Mouse (Mus musculus): ENCODE data around the gene Elp6.

Elp6 gene

DNA sequence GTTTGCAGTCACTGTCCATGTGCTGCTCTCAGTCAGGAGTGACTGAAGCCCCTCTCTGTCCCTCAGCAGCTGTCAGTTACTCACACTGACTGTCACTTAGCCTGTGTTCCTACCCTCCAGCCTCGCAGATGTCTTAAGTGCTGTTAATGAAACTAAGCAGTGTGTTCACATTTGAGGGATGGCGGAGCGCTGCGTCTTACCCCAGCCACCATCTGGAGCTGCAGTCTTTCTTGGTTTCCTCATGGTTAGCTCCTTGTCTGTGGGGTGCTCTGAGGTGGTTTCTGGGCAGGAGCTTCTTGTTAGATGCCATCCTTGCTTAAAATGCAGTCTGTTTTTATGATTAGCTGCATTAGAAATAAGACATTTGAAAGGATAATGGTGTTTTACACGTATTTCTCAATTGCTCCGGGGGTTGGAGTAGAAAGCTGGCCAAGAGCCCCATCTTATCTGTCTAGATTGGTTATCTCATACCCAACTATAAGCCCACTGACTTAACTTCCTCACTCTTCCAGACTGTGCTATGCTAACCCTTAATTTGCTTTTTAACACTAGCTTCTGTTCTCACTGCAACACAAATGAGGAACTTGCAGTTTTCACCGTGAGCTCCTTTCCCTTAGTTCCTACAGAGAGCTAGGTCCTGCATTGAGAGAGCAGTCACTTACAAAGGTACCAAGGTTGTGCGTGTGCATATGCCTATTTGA, 47.1 kb downstream of the Elp6 start:
- no peak for DNase-seq (ENCODE audit: extremely low spot score, low read depth, low spot score)

DNA sequence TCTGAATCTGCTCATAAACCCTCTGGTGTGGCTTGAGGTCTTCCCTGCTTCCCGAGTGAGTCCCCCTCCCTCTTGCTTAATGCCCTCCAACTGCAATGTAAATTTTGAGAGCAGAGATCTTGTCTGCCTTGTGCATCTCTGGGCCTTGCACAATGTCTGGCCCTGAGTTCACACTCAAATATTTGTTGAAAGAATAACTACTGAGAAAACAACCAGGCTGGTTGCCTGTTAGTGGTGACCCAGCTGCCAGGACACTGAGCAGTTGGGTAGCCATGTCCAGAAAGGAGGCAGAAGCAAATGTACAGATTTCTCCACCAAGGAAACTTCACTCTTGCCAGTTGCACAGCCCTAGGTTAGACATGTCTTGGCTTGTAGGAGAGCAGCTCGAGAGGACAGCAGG, 53.4 kb downstream of the Elp6 start:
- DNase-seq (ENCODE audit: extremely low spot score, low read depth, low spot score), result no peak

DNA sequence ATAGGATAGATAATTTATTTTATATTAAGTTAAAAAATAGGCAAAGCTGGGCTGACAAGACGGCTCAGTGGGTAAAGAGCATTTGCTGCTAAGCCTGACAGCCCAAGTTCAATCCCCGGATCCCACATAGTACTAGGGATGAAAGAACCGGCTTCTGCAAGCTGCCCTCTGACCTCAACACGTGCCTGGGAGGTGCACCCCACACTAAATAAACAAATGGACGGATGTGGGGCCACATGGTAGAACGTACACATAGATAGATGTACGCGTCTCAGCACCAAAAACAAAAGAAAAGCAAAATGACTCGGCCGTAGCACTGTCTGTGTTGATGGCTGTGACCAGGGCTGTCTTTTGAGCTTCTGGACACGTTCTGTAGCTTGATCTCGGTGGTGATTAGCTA, 56.3 kb downstream of the Elp6 start:
- no peak for DNase-seq (ENCODE audit: extremely low spot score, low read depth, low spot score)

DNA sequence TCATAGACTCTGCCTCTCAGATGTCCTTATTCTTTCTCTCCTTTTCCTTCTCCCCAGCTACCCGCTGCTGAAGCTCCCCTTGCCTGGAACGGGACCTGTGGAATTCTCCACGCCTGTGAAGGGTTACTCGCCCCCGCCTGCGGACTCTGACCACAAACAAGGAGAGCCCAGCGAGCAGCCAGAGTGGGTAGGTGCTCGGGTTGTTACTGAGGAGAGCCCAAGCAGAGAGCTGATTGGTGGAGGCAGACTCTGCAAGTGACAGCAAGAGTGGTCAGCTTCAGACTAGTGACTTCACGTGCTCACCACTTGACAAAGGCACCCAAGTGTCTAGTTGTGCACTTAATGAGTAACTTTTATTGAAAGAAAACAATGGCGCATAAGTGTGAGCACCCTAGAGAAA, 57.4 kb downstream of the Elp6 start:
- no peak for DNase-seq (ENCODE audit: extremely low spot score, low read depth, low spot score)

DNA sequence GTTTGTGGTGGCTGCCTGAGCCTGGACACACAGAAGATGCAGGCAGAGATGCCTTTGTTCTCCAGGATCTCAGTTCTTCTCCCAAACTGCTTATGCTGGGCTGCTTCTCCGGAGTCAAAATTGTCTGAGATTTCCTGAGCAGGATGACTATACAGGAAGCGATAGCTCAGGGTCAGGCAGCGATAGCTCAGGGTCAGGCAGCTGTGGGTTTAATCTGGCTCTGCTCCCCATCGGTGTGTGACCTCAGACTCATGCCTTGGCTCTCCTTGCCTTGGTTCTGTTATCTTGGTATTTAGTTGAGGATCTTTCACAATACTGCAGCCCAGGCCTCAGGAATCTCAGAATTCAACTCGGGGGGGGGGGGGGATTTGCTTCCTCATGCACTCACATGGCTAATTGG, 61.8 kb downstream of the Elp6 start:
- no peak for DNase-seq (ENCODE audit: extremely low spot score, low read depth, low spot score)

DNA sequence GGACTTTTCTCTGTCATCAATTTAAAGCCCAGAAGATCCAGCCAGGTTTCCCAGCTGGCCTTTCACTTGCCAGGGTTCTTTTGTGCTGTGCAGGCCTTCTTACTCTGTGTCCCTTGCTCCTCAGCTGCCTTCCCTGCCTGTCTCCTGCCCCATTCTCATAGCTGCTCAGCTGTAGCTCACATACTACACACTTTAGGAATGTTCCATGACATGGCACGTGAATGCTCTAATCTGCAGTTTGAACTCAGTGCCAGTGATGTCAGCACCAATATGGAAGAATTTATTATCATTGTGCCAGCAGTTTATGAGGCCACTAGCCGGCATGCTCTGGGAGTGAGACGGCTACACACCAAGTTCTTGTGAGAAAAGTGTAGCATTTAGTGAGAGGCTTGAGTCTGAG, 64.9 kb downstream of the Elp6 start:
- DNase-seq (ENCODE audit: extremely low spot score, low read depth, low spot score), result no peak
